Comparison of ENCODE assay signal across 15 mouse cellular contexts in the genomic region with DNA sequence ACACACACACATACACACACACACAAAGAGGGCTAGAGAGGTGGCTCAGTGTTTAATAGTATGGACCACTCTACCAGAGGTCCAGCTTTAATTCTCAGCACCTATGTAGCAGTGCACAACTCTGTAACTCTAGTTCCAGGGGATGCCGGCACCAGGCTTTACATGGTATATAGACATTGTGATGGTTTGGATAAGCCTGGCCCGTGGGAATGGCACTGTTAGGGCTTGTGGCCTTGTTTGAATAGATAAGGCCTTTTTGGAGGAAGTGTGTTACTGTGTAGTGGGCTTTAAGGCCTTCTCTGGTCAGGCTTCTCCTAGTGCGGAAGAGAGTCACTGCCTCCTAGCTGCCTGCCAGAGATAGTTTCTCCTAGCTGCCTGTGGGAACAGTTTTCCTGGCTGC.
"Had no signal": no experiment of that assay in that cellular context is flagged by ENCODE, and none has a peak within 500 bp of the region (broad histone marks: within the 10 kb centered on the region; RNA-seq: fewer than 3 reads in every experiment).

No protein-coding gene starts in this region.

- H3K36me3 ChIP-seq: limb, embryonic 12.5 days; neural tube, embryonic 15.5 days had no signal

- ATAC-seq: inflammation-experienced regulatory T-cells, adult 6 months; intestine, postnatal 0 days had no signal

- DNase-seq: kidney, adult 8-10 months; kidney, postnatal 36 days; layer of hippocampus, adult 9-11 months; lung, adult 18-20 months; midbrain, embryonic 14.5 days; right cerebral cortex, postnatal 4 days; spleen, adult 18-20 months; thymus, postnatal 4 days had no signal

- H3K27ac ChIP-seq: kidney, postnatal 0 days; limb, embryonic 12.5 days; midbrain, embryonic 10.5 days; neural tube, embryonic 15.5 days had no signal

- H3K9ac ChIP-seq: limb, embryonic 12.5 days; neural tube, embryonic 15.5 days had no signal

- H3K9me3 ChIP-seq: limb, embryonic 12.5 days; midbrain, embryonic 10.5 days; neural tube, embryonic 15.5 days had no signal

- H3K27me3 ChIP-seq: limb, embryonic 12.5 days; neural tube, embryonic 15.5 days had no signal

- H3K4me3 ChIP-seq: limb, embryonic 12.5 days; midbrain, embryonic 10.5 days; myocyte; neural tube, embryonic 15.5 days had no signal

- H3K4me2 ChIP-seq: limb, embryonic 12.5 days; neural tube, embryonic 15.5 days had no signal

- H3K4me1 ChIP-seq: limb, embryonic 12.5 days; neural tube, embryonic 15.5 days had no signal
